ENCODE assay signal across 18 mouse cellular contexts in the genomic region with DNA sequence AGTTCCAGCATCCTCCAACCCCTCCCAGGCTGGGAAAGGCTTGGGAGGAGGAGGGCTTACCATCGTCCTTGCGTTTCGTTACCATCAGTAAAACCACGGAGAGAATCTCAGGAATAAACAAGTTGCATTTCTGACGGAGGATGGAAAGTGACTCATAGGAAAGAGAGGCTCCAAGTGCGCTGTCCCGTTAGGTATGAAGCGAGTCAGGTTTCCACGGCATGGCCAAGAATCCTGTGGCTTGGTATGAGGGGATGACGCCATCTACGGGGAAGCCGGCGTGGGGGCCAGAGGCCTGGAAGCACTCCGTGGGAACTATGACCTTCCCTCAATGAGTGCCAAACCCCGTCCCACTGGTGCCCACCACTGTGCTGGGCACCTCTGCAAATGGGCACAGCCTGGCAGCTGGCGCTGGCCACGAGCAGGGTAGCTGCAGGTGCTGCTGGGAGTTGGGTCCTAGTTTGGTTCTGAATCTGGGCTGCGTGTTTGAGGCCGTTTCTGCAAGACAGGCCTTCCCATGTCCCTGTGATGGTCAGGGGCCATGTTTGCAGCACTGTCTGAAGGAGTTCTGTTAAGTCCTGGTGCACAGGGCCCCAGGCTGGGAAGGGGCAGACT.
A peak's percentile ranks its signal among the peaks of the same experiment; 100 is the strongest.
DNase-seq lines count a peak whose midpoint lies in the region; TF ChIP-seq lines count a peak whose summit lies in the region.
"Had no signal": no experiment of that assay in that cellular context is flagged by ENCODE, and none has a peak within 500 bp of the region (broad histone marks: within the 10 kb centered on the region; RNA-seq: fewer than 3 reads in every experiment).

No protein-coding gene starts in this region.

- peak overlapping the region; percentile 71 for H3K27ac ChIP-seq in gastrocnemius, adult 2 months
- H3K27ac ChIP-seq: embryonic facial prominence, embryonic 10.5 days; forebrain, embryonic 15.5 days; hindbrain, embryonic 15.5 days had no signal

- DNase-seq in gastrocnemius, adult 2 months, result peak; percentile 75
- no peak for DNase-seq in gastrocnemius, postnatal 36 days
- DNase-seq in 3134 (ENCODE audit: extremely low read depth, insufficient read length, low spot score), result peak; percentile 95
- peak; percentile 80 for DNase-seq in Muller cell, postnatal 12 days (ENCODE audit: inconsistent ontology term)
- peak; percentile 90 for DNase-seq in fibroblast of lung, adult 2 months (ENCODE audit: low read depth)
- DNase-seq in spleen, postnatal 4 days (ENCODE audit: low spot score in 2 of 2), result no peak
- DNase-seq in heart, adult 8-10 months (ENCODE audit: low spot score), result no peak
- DNase-seq in spleen, adult 18-20 months, result no peak
- DNase-seq: adrenal gland, adult 2 months; adrenal gland, postnatal 36 days; cerebellum, adult 2 months; cerebellum, postnatal 10 days; kidney, adult 9 months had no signal

- TF ChIP-seq CTCF in gastrocnemius, adult 2 months (IDR thresholded peaks at IDR 0.05), result no peak

- intact Hi-C loops in gastrocnemius, adult 2 months (cut with DNase I), result loop anchor here (5.0 kb wide), 1 partner anchor 46 kb away; no protein-coding TSS in a partner anchor
- intact Hi-C loops in gastrocnemius, postnatal 36 days (cut with DNase I), result no loop called here

- H3K4me3 ChIP-seq in gastrocnemius, adult 2 months, result no peak overlapping the region
- H3K4me3 ChIP-seq: embryonic facial prominence, embryonic 10.5 days; erythroblast, embryonic 14.5 days; forebrain, embryonic 15.5 days; heart, embryonic 12.5 days; hindbrain, embryonic 15.5 days had no signal

Comparison
In these comparisons a context has a peak if more than half of its experiments do, and no peak if none do; other contexts are left out.
1. DNase-seq: peak in gastrocnemius, adult 2 months (single experiment), 3134 (single experiment), Muller cell, postnatal 12 days (single experiment) and fibroblast of lung, adult 2 months (single experiment); none in gastrocnemius, postnatal 36 days (0 of 2), spleen, postnatal 4 days (0 of 2), heart, adult 8-10 months (single experiment) and spleen, adult 18-20 months (0 of 2).